Mouse (Mus musculus): ENCODE results near the gene Ppfia2. TPM values are rescaled to one million over a fixed set of nuclear protein-coding genes. Genes with fewer than 3 reads are reported as not detected.

Ppfia2 gene
- total RNA-seq, 2 experiments from 2014 or later = not detected

DNA sequence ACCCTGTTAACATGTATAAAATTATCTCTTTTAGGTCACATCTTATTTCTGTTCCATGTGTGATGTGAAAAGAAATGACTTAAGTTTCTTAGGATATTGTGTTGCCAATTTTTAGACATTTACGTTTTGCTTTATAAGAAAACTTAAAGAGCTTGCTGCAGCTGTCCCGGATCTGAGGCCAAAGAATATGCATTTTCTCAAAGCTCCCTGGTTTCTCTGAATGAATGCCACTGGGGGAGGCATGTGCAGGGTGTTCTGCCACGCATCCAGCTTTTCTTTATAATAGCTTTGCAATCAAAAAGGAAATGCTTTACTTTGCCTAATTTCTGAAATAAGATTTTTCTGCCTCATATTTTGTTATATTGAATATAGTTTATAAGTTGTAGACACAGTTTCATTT, 411.2 kb downstream of the Ppfia2 start:
- ATAC-seq (replicated peaks; ENCODE audit: low FRiP score, poor library complexity, severe bottlenecking) = no peak

DNA sequence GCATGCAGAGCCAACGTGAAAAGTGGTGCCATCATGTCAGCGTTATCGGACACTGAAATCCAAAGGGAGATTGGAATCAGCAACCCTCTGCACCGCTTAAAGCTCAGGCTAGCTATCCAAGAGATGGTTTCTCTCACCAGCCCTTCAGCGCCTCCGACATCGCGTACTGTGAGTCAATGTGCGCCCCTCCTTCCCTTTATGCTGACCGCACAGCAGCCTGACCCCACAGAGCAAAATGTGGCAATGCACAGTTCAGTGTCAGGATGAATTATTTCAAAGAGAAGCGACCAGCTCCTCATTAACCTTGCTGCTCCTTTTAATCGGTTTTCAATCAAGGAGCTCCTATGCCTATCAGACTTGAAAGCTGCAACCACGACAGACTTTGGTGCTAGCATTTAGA, 426.2 kb downstream of the Ppfia2 start:
- no peak for ATAC-seq (replicated peaks; ENCODE audit: low FRiP score, poor library complexity, severe bottlenecking)

DNA sequence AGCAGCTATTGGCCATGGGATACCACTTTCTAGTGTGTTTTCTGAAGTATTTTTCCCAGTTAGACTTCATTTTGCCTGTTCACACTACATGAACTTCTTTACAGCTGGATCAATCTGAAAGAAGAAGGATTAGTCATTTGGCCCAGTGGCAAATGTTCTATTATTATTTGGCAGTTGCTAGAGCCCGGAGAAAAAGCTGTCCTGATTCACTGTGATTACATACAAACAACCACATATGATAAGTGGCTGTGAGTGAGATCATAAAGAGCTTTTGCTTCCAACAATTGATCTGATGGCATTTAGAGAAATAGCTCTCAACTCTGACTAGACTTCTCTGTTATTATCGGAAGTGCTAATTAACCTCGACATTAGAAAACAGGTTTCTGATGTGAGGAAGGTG, 440.0 kb downstream of the Ppfia2 start:
- no peak for ATAC-seq (replicated peaks; ENCODE audit: low FRiP score, poor library complexity, severe bottlenecking)

DNA sequence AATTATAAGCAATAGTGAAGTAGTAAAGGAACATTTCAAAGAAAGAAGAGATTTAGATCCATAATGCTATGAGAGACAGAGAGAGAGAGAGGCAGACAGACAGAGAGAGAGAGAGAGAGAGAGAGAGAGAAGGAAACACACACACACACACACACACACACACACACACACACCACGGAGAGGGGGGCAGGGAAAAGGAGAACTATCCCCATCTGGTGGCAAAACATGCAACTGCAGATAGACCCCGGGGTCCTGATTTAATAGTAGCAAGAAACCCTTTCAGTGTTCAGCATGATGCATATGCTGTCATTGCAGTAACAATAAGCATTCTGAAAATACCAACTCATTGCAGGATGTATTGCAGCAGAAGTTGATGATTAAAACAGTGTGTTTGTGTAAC, 442.9 kb downstream of the Ppfia2 start:
- no peak for ATAC-seq (replicated peaks; ENCODE audit: low FRiP score, poor library complexity, severe bottlenecking)

DNA sequence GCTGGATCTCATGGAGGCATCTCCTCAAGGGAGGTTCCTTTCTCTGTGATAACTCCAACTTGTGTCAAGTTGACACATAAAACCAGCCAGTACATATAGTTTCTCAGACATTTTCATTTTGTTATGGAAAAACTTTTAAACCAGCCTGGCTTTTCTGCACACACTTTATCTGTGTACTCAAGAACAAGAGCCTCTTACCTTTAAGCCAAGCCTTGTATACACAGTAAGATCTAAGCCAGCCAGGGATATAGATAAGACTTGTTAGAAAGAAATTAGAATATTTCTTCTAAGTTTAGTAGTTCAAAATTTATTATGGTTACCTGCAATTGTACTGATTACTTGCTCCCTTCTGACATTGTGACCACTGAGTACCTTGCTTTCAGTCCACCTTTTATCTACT, 444.1 kb downstream of the Ppfia2 start:
- no peak for ATAC-seq (replicated peaks; ENCODE audit: low FRiP score, poor library complexity, severe bottlenecking)

DNA sequence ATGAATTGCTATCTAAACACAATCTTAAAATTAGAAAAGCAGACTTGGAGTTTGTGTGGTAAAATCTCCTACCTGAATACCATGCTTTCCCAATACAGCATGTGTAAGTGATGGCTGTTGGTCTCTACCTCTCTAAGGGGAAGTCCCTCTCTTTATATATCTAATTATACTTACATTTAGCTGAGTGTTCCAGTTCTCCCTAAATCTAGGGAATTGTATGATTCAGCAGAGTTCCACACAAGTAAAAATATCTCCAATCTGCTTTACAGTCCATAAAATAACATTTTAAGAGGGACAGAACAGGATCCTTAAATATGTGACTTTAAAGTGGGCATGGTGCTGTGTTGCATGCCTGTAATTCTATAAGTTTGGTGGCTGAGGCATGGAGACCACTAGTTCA, 444.7 kb downstream of the Ppfia2 start:
- ATAC-seq (replicated peaks; ENCODE audit: low FRiP score, poor library complexity, severe bottlenecking) = no peak

DNA sequence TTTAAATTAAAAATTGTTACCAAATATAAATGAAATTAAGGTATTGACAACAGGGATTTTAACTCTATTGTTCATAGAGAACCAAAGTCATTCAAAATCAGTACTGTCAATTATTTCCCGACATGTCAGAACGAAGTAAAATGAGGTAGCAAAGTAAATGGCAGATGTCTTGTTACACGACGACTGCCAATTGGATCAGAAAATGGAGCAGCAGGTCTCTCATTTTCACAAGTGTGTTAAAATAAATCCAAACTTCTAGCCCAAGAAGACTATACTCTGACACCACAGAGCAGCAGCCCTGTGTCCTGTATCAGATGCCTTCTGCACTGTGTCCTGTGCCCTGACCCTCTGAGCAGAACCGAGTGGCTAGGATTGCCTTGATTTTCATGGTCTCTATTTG, 454.2 kb downstream of the Ppfia2 start:
- ATAC-seq (replicated peaks; ENCODE audit: low FRiP score, poor library complexity, severe bottlenecking) = no peak

DNA sequence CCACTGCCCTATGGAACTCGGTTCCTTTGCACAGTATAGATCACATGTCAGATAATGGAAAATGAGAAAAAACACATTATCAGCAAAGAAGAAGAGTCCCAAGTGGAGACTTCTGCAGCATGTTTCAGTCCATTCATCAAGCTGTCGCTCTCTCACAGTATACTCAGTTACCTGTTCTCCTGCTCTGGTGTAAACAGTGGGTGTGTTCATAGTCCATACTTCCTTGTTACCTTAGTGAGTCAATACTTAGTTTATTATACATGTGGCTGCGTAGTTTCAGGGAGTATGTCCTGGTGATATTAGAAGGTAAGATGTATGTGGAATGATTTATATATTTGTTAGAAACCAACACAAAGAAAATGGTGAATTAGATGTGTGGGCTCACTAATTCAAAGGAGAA, 454.7 kb downstream of the Ppfia2 start:
- no peak for ATAC-seq (replicated peaks; ENCODE audit: low FRiP score, poor library complexity, severe bottlenecking)

DNA sequence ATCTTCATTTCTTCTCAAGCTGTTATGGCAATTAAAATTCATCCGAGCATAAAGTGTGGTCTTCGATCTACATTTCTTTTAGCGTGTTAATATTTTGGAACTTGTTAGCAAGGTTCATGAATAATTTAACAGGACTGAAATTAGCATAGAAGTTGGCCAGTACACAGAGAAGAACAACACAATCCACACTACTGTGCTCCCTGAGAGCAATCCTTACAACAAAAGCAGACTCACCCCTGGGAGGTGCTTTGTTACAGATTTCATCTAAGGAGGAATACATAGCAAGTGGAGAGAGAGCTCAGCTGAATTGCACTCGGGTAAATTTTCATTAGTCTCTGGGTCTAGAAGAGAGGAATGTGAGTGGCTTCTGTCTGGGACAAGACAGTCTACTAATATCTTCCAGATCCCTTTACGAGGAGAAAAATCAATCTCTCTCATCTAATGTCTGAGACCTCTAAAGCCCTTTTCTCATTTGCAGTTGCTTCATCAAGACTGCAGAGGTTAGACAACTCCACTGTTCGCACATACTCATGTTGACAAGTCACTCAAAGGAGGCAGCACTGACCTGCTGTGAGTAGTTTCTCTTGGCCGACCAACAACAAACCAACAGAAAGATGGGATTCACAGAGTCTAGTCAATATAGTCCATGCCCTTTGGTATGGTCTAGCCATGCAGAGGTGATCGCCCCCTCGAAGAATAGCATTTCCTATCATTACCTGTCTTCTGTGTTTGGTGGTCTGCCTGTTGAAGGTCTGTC, 458.6 kb downstream of the Ppfia2 start:
- ATAC-seq (replicated peaks; ENCODE audit: low FRiP score, poor library complexity, severe bottlenecking) = no peak

DNA sequence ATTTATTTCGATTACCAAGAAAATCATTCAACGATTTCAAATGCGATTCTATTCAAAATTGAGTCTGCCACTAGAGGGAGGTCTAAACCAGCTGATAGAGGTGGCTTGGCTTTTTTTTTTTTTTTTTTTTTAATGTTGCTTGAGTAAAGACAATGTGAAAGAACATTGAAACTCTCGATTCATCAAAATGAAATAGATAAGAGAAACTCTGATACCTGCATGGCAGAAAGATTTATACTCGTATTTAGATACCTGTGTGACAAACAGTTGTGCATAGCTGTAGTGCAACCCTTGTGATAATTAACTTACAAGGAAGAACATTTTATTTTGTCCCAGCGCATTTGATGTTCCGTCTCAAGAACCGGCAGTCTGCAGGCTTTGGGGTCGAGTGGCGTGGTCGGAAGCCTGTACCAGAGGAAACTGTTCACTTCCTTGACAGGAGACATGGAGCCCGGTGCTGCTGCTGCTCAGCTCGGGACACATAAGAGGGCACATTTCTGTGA, 462.5 kb downstream of the Ppfia2 start:
- ATAC-seq (replicated peaks; ENCODE audit: low FRiP score, poor library complexity, severe bottlenecking) = no peak

DNA sequence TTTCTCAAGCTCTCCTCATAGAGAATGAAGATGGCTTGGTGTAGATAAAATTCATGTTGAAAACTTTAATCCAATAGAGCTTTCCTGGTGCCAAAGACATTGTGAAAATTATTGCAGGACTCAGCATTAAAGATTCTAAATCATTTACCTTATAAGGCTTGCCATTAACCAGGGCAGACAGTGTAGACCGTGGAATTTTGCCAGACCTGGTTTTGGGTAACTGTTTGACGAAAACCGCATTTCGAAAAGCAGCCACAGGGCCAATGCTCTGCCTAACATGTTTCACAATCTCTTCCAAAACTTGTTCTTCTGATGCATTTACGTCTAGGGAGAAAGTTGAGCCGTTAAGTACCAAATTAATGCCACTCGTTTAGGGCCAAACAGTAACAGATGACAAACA, 466.9 kb downstream of the Ppfia2 start:
- ATAC-seq (replicated peaks; ENCODE audit: low FRiP score, poor library complexity, severe bottlenecking) = no peak

DNA sequence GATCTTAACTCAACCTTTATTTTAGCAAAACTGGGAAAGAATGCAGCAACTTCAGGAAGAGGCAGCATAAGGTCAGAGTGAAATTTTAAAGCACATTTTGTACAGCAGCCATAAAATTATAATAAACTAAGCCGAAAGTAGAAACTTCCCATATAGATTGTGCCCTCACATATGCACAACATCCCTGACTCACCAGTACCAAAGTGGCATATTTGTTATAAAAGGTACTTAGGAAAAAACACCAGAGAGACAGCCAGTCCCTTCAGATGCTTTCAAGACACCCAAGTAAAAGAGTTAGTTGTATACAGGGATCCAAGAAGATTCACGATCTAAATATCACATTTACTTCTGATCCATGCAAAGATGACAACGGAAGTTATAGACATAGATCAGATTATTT, 468.7 kb downstream of the Ppfia2 start:
- ATAC-seq (replicated peaks; ENCODE audit: low FRiP score, poor library complexity, severe bottlenecking) = no peak

DNA sequence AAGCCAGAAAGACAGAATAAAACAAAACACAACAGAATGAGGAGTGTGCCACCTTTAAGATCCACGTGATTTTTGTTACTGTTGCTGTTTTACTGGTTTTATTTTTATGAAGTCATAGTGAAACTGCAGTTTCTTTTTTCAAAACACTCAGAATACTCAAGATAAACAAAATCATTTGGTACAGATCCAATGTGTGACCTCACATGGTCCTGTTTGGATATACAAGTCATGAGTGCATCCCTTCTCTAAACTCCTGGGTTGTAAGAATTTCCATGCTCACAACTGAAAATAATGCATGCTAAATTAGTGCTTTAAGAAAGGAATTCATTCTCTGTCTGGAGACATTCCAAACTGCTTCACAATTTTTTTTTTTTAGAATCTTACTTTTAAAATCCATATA, 469.3 kb downstream of the Ppfia2 start:
- ATAC-seq (replicated peaks; ENCODE audit: low FRiP score, poor library complexity, severe bottlenecking) = no peak

DNA sequence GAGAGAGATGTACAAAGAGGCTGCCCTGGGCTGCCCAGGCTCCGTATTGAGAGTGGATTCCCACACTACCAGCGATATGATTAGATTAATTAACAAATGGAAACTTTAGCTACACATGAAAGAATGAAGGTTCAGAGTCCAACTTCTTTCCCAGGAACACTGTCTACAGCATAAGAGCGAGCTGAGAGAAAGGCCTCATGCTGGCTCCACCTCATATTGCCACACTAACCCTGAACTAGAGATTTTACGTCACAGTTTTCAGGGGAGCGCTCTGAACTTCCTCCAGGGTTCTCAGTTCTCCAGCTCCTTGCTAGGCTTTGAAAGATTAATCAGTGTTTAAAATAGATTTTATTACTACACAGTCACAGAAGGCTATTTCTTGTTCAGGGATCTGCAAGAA, 471.2 kb downstream of the Ppfia2 start:
- no peak for ATAC-seq (replicated peaks; ENCODE audit: low FRiP score, poor library complexity, severe bottlenecking)

DNA sequence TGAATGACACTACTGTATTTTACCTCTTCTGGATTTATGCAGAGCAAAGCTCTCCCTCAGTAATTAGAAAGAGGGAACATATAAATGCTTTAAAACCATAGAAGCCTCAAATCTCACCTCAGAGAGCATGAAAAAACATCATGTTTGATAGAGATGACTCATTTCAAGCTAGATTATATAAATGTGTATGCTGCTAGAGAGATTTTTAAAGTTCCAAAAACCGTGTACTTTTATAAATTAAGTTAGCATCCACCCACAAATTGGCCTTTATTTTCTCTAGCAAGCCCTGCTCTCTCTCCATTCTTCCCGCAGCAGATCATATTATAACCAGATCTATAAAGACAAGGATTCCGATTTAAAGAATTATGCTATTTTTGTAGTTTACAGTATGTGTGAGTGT, 488.9 kb downstream of the Ppfia2 start:
- no peak for ATAC-seq (replicated peaks; ENCODE audit: low FRiP score, poor library complexity, severe bottlenecking)

DNA sequence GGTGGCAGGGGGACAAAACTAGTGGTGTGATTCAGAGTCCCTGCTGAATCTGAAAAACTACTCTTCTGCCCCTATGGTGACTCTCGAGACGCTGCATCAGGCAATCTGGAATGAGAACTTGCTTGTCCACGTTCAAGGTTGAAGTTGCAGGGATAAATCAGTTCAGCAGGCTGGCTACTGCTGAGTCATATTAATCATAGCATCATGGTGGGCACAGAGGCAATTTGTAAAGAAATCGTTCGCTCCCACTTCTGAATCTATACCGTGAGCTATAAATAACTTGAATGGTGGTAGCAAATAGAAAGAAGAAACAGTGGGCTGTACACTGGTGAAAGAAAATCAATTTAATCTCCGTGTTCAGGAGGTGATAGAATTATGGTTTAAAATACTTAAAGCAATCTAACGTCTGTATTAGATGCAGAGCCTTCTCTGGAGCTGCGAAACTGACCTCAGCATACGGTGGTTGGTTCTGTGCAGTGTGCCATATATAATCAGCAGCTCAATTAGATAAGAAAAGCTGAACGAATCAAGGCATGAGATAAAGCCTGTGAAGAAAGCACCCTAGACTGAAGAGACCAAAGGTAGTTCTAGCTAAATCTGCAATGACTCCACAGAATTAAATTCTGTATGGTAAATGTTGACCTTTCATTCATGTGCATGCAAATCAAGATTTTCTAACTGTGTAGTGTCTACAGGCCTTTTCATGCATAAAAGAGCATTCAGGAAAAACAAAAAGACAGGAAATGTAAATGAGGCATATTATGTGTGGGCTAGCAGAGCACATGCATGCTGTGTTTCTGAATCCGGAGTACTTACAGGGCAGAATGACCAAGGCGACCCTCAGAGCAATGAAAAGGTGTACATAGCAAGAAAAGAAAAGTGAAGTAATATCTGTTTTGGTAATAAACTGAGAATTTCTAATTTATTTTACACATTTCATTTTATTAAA, 505.3 kb downstream of the Ppfia2 start:
- no peak for ATAC-seq (replicated peaks; ENCODE audit: low FRiP score, poor library complexity, severe bottlenecking)
